Mouse (Mus musculus): ENCODE results near the gene Zfp362. TPM values are rescaled to one million over a fixed set of nuclear protein-coding genes. Genes with fewer than 3 reads are reported as not detected.

Gene Zfp362
- polyA plus RNA-seq, 1 experiment = 9.9 TPM

- H3K79me3 ChIP-seq (ENCODE audit: low read depth) = no peaks in the 10 kb centered on the region
- no peaks in the 10 kb centered on the region for H3K79me2 ChIP-seq (ENCODE audit: control insufficient read depth, insufficient read depth)
- peaks cover 18% of the 10 kb centered on the region for H3K27me3 ChIP-seq (ENCODE audit: control insufficient read depth, insufficient read depth, insufficient read length)
- H3ac ChIP-seq (ENCODE audit: control insufficient read depth, insufficient read length, low read depth) = no peak overlapping the region
- TF ChIP-seq MAX (IDR thresholded peaks at IDR 0.05) = no peak
- no peak overlapping the region for H3K4me3 ChIP-seq (ENCODE audit: insufficient read depth, poor library complexity, severe bottlenecking)
- H3K36me3 ChIP-seq (ENCODE audit: control insufficient read depth, insufficient read depth) = no peaks in the 10 kb centered on the region
These were observed 32.4 kb upstream of the Zfp362 start for GRCm38 (mm10) chr4:128838202-128838601.

- no peaks in the 10 kb centered on the region for H3K36me3 ChIP-seq (ENCODE audit: control insufficient read depth, insufficient read depth)
- peaks cover 12% of the 10 kb centered on the region for H3K27me3 ChIP-seq (ENCODE audit: control insufficient read depth, insufficient read depth, insufficient read length)
- no peak overlapping the region for H3ac ChIP-seq (ENCODE audit: control insufficient read depth, insufficient read length, low read depth)
- no peaks in the 10 kb centered on the region for H3K79me2 ChIP-seq (ENCODE audit: control insufficient read depth, insufficient read depth)
- no peaks in the 10 kb centered on the region for H3K79me3 ChIP-seq (ENCODE audit: low read depth)
- TF ChIP-seq MYOG (IDR thresholded peaks at IDR 0.05; ENCODE audit: control insufficient read depth, extremely low read depth, insufficient read length) (no peak), USF1 (IDR thresholded peaks at IDR 0.05; ENCODE audit: low read depth) (no peak), CTCF (IDR thresholded peaks at IDR 0.05; ENCODE audit: control insufficient read depth, insufficient read depth, insufficient read length) (no peak), MYOD1 (IDR thresholded peaks at IDR 0.05; ENCODE audit: control insufficient read depth, insufficient read length, low read depth) (no peak), FOSL1 (IDR thresholded peaks at IDR 0.05; ENCODE audit: insufficient read depth, low read length, poor library complexity, severe bottlenecking) (no peak), MAX (IDR thresholded peaks at IDR 0.05) (no peak), CEBPB (IDR thresholded peaks at IDR 0.05; ENCODE audit: low read depth) (no peak)
- H3K4me3 ChIP-seq (ENCODE audit: insufficient read depth, poor library complexity, severe bottlenecking) = no peak overlapping the region
These were observed 18.3 kb upstream of the Zfp362 start for GRCm38 (mm10) chr4:128824131-128824530.

GRCm38 (mm10) chr4:128820568-128820967 lies 14.7 kb upstream of the Zfp362 start:
- H3K4me3 ChIP-seq (ENCODE audit: insufficient read depth, poor library complexity, severe bottlenecking) = no peak overlapping the region
- no peaks in the 10 kb centered on the region for H3K79me2 ChIP-seq (ENCODE audit: control insufficient read depth, insufficient read depth)
- H3K36me3 ChIP-seq (ENCODE audit: control insufficient read depth, insufficient read depth) = no peaks in the 10 kb centered on the region
- TF ChIP-seq MAX (IDR thresholded peaks at IDR 0.05) (no peak), CTCF (IDR thresholded peaks at IDR 0.05; ENCODE audit: control insufficient read depth, insufficient read depth, insufficient read length) (no peak), MYOG (IDR thresholded peaks at IDR 0.05; ENCODE audit: control insufficient read depth, extremely low read depth, insufficient read length) (no peak), FOSL1 (IDR thresholded peaks at IDR 0.05; ENCODE audit: insufficient read depth, low read length, poor library complexity, severe bottlenecking) (no peak), USF1 (IDR thresholded peaks at IDR 0.05; ENCODE audit: low read depth) (no peak), MYOD1 (IDR thresholded peaks at IDR 0.05; ENCODE audit: control insufficient read depth, insufficient read length, low read depth) (no peak), CEBPB (IDR thresholded peaks at IDR 0.05; ENCODE audit: low read depth) (no peak)
- no peak overlapping the region for H3ac ChIP-seq (ENCODE audit: control insufficient read depth, insufficient read length, low read depth)
- peaks cover 15% of the 10 kb centered on the region for H3K27me3 ChIP-seq (ENCODE audit: control insufficient read depth, insufficient read depth, insufficient read length)
- H3K79me3 ChIP-seq (ENCODE audit: low read depth) = no peaks in the 10 kb centered on the region

GRCm38 (mm10) chr4:128817011-128817410 lies 11.2 kb upstream of the Zfp362 start:
- H3K4me3 ChIP-seq (ENCODE audit: insufficient read depth, poor library complexity, severe bottlenecking) = no peak overlapping the region
- TF ChIP-seq MYOD1 (IDR thresholded peaks at IDR 0.05; ENCODE audit: control insufficient read depth, insufficient read length, low read depth) (no peak), MYOG (IDR thresholded peaks at IDR 0.05; ENCODE audit: control insufficient read depth, extremely low read depth, insufficient read length) (no peak), USF1 (IDR thresholded peaks at IDR 0.05; ENCODE audit: low read depth) (no peak), CEBPB (IDR thresholded peaks at IDR 0.05; ENCODE audit: low read depth) (no peak), FOSL1 (IDR thresholded peaks at IDR 0.05; ENCODE audit: insufficient read depth, low read length, poor library complexity, severe bottlenecking) (no peak), CTCF (IDR thresholded peaks at IDR 0.05; ENCODE audit: control insufficient read depth, insufficient read depth, insufficient read length) (no peak), MAX (IDR thresholded peaks at IDR 0.05) (no peak)
- H3K79me3 ChIP-seq (ENCODE audit: low read depth) = no peaks in the 10 kb centered on the region
- H3ac ChIP-seq (ENCODE audit: control insufficient read depth, insufficient read length, low read depth) = no peak overlapping the region
- H3K79me2 ChIP-seq (ENCODE audit: control insufficient read depth, insufficient read depth) = no peaks in the 10 kb centered on the region
- no peaks in the 10 kb centered on the region for H3K36me3 ChIP-seq (ENCODE audit: control insufficient read depth, insufficient read depth)
- H3K27me3 ChIP-seq (ENCODE audit: control insufficient read depth, insufficient read depth, insufficient read length) = peaks cover 13% of the 10 kb centered on the region

GRCm38 (mm10) chr4:128811382-128812056 lies 5.7 kb upstream of the Zfp362 start:
- TF ChIP-seq MAX (IDR thresholded peaks at IDR 0.05) (no peak), FOSL1 (IDR thresholded peaks at IDR 0.05; ENCODE audit: insufficient read depth, low read length, poor library complexity, severe bottlenecking) (peak; percentile 92), USF1 (IDR thresholded peaks at IDR 0.05; ENCODE audit: low read depth) (peak; percentile 99)
- Histone ChIP-seq H3ac (ENCODE audit: control insufficient read depth, insufficient read length, low read depth) (peak overlapping the region; percentile 54), H3K79me2 (ENCODE audit: control insufficient read depth, insufficient read depth) (no peaks in the 10 kb centered on the region), H3K4me3 (ENCODE audit: insufficient read depth, poor library complexity, severe bottlenecking) (peak overlapping the region; percentile 35), H3K79me3 (ENCODE audit: low read depth) (no peaks in the 10 kb centered on the region), H3K27me3 (ENCODE audit: control insufficient read depth, insufficient read depth, insufficient read length) (peaks cover 7% of the 10 kb centered on the region), H3K36me3 (ENCODE audit: control insufficient read depth, insufficient read depth) (no peaks in the 10 kb centered on the region)

GRCm38 (mm10) chr4:128806827-128807179 lies 958 bp upstream of the Zfp362 start:
- peaks cover 3% of the 10 kb centered on the region for H3K79me3 ChIP-seq (ENCODE audit: low read depth)
- no peak overlapping the region for H3ac ChIP-seq (ENCODE audit: control insufficient read depth, insufficient read length, low read depth)
- TF ChIP-seq USF1 (IDR thresholded peaks at IDR 0.05; ENCODE audit: low read depth) = no peak
- TF ChIP-seq CEBPB (IDR thresholded peaks at IDR 0.05; ENCODE audit: low read depth) = no peak
- no peak for TF ChIP-seq MYOG (IDR thresholded peaks at IDR 0.05; ENCODE audit: control insufficient read depth, extremely low read depth, insufficient read length)
- no peak for TF ChIP-seq MAX (IDR thresholded peaks at IDR 0.05)
- TF ChIP-seq CTCF (IDR thresholded peaks at IDR 0.05; ENCODE audit: control insufficient read depth, insufficient read depth, insufficient read length) = no peak
- no peak for TF ChIP-seq FOSL1 (IDR thresholded peaks at IDR 0.05; ENCODE audit: insufficient read depth, low read length, poor library complexity, severe bottlenecking)
- TF ChIP-seq MYOD1 (IDR thresholded peaks at IDR 0.05; ENCODE audit: control insufficient read depth, insufficient read length, low read depth) = no peak
- H3K27me3 ChIP-seq (ENCODE audit: control insufficient read depth, insufficient read depth, insufficient read length) = no peaks in the 10 kb centered on the region
- H3K36me3 ChIP-seq (ENCODE audit: control insufficient read depth, insufficient read depth) = no peaks in the 10 kb centered on the region
- H3K4me3 ChIP-seq (ENCODE audit: insufficient read depth, poor library complexity, severe bottlenecking) = peak overlapping the region; percentile 43
- H3K79me2 ChIP-seq (ENCODE audit: control insufficient read depth, insufficient read depth) = peaks cover 4% of the 10 kb centered on the region

All from C2C12 (cell line).